Mouse (Mus musculus) heart, postnatal 4 days (tissue): ENCODE measurements at regions not wholly inside any gene's neighbourhood (a gene's known extent, or its start where the extent isn't known, plus 50 kb on each side); places are given as distances from the start of the nearest gene placed in this dataset.

Experiments
- DNase-seq: peaks from one replicate; pipeline ENCODE4 v3.0.0; 2021

DNA sequence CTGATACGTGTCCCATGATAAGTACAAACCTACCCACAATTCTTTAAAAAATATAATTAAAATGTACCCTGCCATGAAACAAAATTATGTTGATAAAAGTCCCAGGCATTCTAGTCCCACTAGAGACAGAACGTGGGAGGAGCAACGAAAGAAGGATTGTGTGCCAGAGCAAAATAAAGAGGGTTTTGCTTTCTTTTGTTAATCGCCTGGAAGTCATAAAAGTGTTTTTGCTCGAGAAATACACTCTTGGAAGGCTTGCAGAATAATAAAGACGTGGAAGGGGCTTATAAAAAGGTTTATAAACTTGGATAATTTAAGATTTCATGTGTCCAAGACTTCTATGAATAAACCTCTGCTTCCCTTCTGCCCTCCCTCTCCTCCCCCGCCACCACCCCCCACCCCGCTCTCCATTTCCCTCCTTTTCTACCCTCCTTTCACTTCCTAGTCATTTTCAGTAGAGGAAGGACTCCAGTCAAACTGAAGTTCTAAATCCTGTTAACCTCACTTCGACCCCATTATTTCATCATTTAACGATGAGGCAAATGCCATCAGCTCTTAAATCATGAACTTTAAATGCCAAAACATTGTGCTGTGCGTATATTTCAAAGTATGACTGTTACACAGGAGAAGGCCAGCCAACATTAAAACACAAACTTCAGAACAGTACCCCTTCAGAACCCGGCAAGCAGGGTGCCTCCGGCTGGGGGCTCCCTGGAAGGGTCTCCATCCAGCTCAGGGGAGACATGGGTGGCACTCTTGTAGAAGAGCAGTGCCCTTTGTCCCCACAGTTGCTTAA is 54.8 kb upstream of the Cep85l start:
- no peak for DNase-seq

DNA sequence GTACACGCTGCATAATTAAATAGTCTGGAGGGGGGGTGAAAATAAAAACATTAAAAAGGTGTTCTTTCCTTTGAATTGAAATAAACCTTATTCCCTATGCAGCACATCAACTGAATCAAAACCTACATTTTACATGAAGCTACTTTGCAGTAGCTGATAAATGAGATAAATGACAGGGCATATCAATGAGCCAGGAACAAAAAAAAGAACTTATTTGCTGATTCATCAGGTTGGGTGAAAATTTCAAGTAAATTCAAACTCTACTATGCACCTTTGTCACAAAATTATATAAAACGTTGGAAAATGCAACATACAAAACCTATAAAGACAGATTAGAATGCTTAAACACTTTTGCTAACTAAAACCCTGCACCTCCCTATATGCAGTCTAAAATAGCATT is 53.0 kb upstream of the Cep85l start:
- DNase-seq: no peak

DNA sequence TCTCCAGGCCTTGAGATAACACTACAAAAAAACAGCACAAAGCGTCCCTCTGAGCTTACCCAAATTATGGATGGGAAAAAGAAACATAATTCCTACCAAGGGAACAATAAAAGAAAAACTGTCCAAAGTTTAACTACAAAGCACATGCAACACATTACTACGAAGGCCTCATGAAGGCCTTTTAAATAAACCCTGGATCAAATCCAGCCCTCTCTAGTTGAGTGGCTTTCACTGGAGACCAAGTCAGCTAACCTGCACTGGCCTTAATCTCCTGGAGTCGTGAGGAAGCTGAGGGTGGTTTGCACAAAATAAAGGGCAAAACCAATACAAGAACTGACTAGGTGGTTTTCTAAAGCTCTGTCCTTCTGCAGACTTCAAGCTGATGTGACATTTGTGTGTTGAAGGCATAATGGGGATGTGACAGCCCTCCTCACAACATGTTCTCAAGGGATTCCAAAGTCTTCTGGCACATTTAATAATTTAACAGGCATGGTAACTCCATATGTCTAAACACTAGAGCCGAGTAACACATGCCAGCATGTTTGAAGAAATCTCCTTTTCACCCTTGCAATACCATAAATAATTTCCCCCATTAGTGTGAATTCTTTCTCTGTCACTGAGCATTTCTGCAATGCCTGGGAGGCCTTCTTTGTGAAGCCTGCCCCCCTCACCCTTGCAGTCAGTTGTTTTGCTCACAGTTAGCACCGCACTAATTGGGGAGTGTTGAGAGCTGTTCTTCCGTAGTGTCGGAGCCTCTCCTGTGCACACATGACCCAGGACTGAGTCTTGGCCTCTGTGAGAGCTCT is 50.0 kb upstream of the Cep85l start:
- DNase-seq: no peak
